Mouse (Mus musculus): Measurements from ENCODE around the gene Gm38392.
"Not testable (repeated sequence)": the region's sequence is repeated elsewhere in the genome, so short reads cannot be mapped to it uniquely, and the experiment has no call there.

Gene Gm38392

GRCm38 (mm10) chr3:88276529-88277143, 10.4 kb downstream of the Gm38392 start:
- DNase-seq (ENCODE audit: low spot score) = no peak

GRCm38 (mm10) chr3:88276121-88276520, 10.9 kb downstream of the Gm38392 start:
- DNase-seq (ENCODE audit: low spot score) = no peak

- DNase-seq (ENCODE audit: low spot score) = no peak
Measured at GRCm38 (mm10) chr3:88274002-88274401, 13.0 kb downstream of the Gm38392 start.

GRCm38 (mm10) chr3:88271859-88272258, 15.2 kb downstream of the Gm38392 start:
- DNase-seq (ENCODE audit: low spot score) = no peak

DNA sequence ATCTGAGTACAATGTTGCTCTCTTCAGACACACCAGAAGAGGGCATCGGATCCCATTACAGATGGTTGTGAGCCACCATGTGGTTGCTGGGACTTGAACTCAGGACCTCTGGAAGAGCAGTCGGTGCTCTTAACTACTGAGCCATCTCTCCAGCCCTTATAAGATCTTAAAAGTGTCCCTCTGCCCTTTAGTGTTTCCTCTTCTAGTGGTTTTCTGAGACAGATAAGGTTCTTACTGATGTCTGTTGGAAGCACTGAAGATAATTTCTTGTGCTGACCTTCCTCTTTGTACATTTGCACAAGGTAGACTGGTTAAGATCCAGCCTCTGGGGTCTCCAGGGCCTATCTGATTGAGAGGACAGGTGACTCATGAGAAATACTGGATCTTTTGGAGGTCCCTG, 15.7 kb downstream of the Gm38392 start:
- not testable (repeated sequence) for DNase-seq (ENCODE audit: low spot score)

- no peak for DNase-seq (ENCODE audit: low spot score)
Measured at GRCm38 (mm10) chr3:88268991-88269390, 18.0 kb downstream of the Gm38392 start.

- DNase-seq (ENCODE audit: low spot score) = not testable (repeated sequence)
Measured at GRCm38 (mm10) chr3:88268014-88268413, 19.0 kb downstream of the Gm38392 start.

- DNase-seq (ENCODE audit: low spot score) = no peak
Measured at GRCm38 (mm10) chr3:88262346-88262745, 24.7 kb downstream of the Gm38392 start.

- DNase-seq (ENCODE audit: low spot score) = no peak
Measured at GRCm38 (mm10) chr3:88256382-88256781, 30.6 kb downstream of the Gm38392 start.

DNA sequence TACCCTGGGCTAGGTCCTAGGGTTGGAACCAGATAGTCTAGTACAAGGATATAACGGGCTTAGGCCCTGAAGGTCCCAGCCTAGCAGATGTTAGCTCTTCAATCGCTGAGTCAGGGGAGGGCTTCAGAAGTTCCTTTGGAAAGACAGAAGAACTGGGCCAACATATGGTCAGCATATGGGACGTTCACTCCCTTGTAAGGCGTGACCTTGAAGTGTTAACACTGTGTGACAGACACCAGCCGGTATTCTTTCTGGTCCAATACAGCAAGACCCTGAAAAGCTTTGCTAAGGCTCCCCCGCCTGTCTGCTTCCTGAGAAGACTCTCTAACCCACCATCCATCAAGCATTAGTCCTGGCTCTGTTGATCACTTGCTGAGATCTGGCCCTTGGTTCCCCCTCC, 31.1 kb downstream of the Gm38392 start:
- no peak for DNase-seq (ENCODE audit: low spot score)

- DNase-seq (ENCODE audit: low spot score) = no peak
Measured at GRCm38 (mm10) chr3:88254268-88254926, 32.6 kb downstream of the Gm38392 start, which contains the start of gene Rhbg. Gene Rhbg, minus strand, starts transcription at chr3:88254709.

- no peak for DNase-seq (ENCODE audit: low spot score)
Measured at GRCm38 (mm10) chr3:88252739-88253138, 34.3 kb downstream of the Gm38392 start.

DNA sequence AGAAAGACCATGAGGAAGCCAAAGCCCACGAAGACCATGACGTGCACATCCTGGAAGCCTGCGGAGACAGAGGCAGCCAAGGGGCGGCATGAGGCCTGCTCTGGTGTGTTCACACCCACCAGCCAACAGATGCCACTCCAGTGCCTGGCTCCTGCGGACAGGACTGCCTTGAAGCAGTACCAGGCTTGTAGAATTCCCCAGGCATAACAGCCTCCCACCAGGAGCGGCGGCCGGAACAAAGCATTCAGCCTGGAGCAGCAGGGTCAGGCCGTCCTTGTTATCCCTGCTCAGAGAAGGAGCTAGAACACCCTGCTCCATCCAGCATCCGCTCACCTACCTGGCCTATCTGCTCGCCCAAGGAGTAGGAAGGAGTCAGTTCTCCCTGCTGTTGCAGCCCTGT, 38.6 kb downstream of the Gm38392 start:
- DNase-seq (ENCODE audit: low spot score) = no peak

GRCm38 (mm10) chr3:88247666-88248065, 39.3 kb downstream of the Gm38392 start:
- no peak for DNase-seq (ENCODE audit: low spot score)

- DNase-seq (ENCODE audit: low spot score) = peak; percentile 34
Measured at GRCm38 (mm10) chr3:88245811-88246210, 41.2 kb downstream of the Gm38392 start.

GRCm38 (mm10) chr3:88244071-88244470, 42.9 kb downstream of the Gm38392 start:
- no peak for DNase-seq (ENCODE audit: low spot score)

DNA sequence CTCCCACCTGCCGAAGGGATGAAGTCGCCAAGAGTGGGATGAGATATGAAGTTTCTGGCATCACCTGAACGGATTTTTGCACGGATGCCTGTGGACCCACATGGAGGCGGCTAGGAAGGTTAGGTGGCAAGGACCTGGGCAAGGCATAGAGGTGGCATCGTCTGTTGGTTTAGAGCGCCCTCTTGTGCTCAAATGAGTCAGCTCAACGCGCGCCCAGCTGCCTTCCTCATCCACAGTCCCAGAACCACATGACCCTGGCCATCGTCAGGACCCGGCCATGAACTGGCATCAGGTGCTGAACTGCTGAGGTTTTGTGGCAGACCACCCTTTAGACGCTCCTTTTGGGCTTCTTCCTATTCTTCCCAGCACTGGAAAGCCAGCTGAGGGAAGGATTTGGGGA, 44.5 kb downstream of the Gm38392 start:
- no peak for DNase-seq (ENCODE audit: low spot score)

DNA sequence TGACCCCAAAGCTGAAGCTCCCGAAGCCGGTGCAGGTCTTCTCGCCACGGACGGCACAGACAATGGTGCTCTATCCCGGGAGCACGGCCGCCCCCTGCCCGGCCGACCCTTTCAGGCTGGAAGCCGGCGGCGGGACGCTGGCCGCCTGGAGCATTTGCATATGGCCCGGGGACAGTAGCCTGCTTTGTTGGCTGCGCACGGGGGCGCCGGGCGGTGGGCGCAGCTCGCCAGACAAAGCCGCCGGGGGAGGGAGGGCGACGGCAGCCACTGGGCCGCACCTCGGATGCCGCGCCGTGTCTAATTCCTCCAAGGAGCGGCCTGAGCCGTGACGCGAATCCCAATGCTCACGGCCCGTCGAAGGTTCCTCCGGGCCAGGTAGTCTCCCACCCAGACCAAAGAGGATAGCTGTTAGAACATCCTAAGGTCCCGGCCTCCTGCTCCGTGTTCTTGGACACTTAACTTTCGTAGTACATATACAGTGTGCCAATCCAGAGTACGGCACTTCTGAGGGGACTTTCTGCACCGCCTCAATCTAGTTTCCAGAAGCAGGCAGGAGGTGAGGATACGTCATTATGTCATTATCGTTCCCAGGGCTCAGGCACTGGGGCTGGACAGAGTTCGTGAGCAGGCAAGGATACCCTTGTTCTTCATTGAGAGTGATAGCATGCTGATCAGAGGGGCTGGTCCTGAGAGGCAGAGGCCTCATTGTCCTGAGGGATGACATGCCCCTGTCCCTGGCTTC, 45.8 kb downstream of the Gm38392 start:
- no peak for DNase-seq (ENCODE audit: low spot score)

GRCm38 (mm10) chr3:88239446-88239845, 47.6 kb downstream of the Gm38392 start:
- DNase-seq (ENCODE audit: low spot score) = no peak

DNA sequence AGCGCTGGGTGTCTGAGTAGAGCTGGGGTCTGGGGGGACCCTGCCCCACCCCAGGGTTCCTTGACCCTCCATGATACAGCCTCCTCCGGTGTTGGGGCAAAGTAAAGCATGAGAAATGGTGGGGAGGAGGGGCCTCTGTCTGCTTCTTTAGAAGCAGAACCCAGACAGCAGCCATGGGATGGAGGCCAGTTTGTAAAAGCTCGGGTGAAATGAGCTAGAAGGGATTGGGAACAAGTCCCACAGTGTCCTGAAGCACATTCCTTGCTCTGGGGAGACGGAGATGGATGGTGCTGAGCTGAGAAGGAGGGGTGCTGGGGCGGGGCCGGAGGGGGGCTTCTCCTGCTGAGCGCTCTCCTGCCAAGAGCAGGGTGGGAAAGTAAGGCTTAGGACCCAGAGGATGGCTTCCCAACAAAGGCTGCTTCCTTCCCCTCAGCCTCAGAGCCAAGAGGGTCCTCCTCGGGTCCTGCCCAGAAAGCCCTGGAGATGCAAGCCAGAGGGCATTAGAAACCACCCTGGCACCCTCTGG, 48.1 kb downstream of the Gm38392 start:
- DNase-seq (ENCODE audit: low spot score) = no peak

DNA sequence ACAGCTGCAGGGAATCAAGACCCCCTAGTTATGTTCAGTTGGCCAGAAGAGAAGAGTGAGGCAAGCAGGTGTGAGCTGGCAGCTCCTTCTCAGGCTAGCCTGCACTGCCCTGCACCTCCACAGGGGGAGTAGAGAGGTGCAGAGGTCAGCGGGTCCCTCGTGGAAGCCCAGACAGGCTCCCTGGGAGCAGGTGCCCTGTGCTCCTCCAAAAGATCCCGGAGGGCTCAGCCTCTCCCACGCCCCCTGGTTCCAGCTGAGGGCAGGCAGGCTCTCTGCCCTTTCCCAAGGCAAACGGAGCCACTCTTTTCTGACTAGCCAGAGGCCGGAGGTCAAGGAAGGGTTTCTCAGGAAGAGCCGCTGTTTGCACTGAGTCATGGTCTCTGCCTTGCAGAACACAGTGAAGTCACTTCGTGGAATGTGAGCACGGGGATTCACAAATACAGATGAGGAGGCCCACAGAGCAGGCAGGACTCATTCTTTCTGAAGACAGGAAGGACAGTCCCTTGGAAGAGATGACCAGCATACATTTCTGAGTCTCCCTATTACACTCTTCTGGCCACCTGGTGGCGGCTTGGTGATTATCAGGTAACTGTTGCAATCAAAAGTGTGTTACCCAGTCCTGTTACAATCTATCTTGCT, 49.3 kb downstream of the Gm38392 start:
- DNase-seq (ENCODE audit: low spot score) = no peak

GRCm38 (mm10) chr3:88237161-88237555, 49.9 kb downstream of the Gm38392 start:
- DNase-seq (ENCODE audit: low spot score) = no peak
